Mouse (Mus musculus) liver, embryonic 14.5 days (tissue): Measurements from ENCODE around the gene Kpna2.
"Not testable (repeated sequence)": the region's sequence is repeated elsewhere in the genome, so short reads cannot be mapped to it uniquely, and the experiment has no call there.

Source experiments
- CTCF ChIP-seq: IDR thresholded peaks from 2 replicates; pipeline ENCODE4 v1.5.1; 2016; ENCODE audit warnings: antibody characterized with exemption, low read depth, control low read depth
- EP300 ChIP-seq: IDR thresholded peaks from 2 replicates; pipeline ENCODE4 v1.6.1; 2016; ENCODE audit warnings: antibody characterized with exemption, low read depth

- TF ChIP-seq CTCF, EP300: not testable (repeated sequence)
Observed at GRCm38 (mm10) chr11:106985979-106986604, 13.2 kb downstream of the Kpna2 start.
